Mouse (Mus musculus) R1 (cell line): ENCODE measurements around the gene Ndufa10.
"Not testable (repeated sequence)": the region's sequence is repeated elsewhere in the genome, so short reads cannot be mapped to it uniquely, and the experiment has no call there.

ENCODE experiments used
- DNase-seq: peaks from one replicate; pipeline ENCODE4 v3.0.0-alpha.2; 2018; ENCODE audit warnings: low read depth, low spot score

The Ndufa10 gene

GRCm38 (mm10) chr1:92473165-92474041 lies at the start of gene Ndufa10:
TSS of gene Ndufa10 (minus strand) at chr1:92473860.
- DNase-seq = peak; percentile 92

- peak; percentile 62 for DNase-seq
These were observed 47.7 kb upstream of the Ndufa10 start for GRCm38 (mm10) chr1:92521376-92521775.

GRCm38 (mm10) chr1:92519046-92519445 lies 45.4 kb upstream of the Ndufa10 start:
- DNase-seq = no peak

- DNase-seq = no peak
These were observed 44.9 kb upstream of the Ndufa10 start, which contains the start of gene Olfr1414 for GRCm38 (mm10) chr1:92518561-92518960. TSS of gene Olfr1414 (minus strand) at chr1:92518661.

- DNase-seq = no peak
These were observed 41.7 kb upstream of the Ndufa10 start for GRCm38 (mm10) chr1:92515390-92515789.

- not testable (repeated sequence) for DNase-seq
These were observed 38.0 kb upstream of the Ndufa10 start for GRCm38 (mm10) chr1:92511646-92512045.

- DNase-seq = no peak
These were observed 22.3 kb upstream of the Ndufa10 start, which contains the start of gene Olfr1415 for GRCm38 (mm10) chr1:92496001-92496400. TSS of gene Olfr1415 (minus strand) at chr1:92496101.

GRCm38 (mm10) chr1:92485013-92485412 lies 11.4 kb upstream of the Ndufa10 start, which contains the start of gene Olfr1416:
TSS of gene Olfr1416 (minus strand) at chr1:92485113.
- no peak for DNase-seq

- no peak for DNase-seq
These were observed 462 bp upstream of the Ndufa10 start for GRCm38 (mm10) chr1:92474066-92474578.

GRCm38 (mm10) chr1:92468891-92469290 lies 4.8 kb downstream of the Ndufa10 start:
- no peak for DNase-seq

- DNase-seq = no peak
These were observed 15.2 kb downstream of the Ndufa10 start for GRCm38 (mm10) chr1:92458416-92458815.

- DNase-seq = no peak
These were observed 15.9 kb downstream of the Ndufa10 start for GRCm38 (mm10) chr1:92457758-92458157.

- DNase-seq = peak; percentile 39
These were observed 19.8 kb downstream of the Ndufa10 start for GRCm38 (mm10) chr1:92453751-92454445.

- DNase-seq = no peak
These were observed 25.4 kb downstream of the Ndufa10 start for GRCm38 (mm10) chr1:92448293-92448692.

GRCm38 (mm10) chr1:92441453-92442063 lies 32.1 kb downstream of the Ndufa10 start:
- DNase-seq = no peak

GRCm38 (mm10) chr1:92440066-92440750 lies 33.5 kb downstream of the Ndufa10 start:
- DNase-seq = no peak

- peak; percentile 16 for DNase-seq
These were observed 35.9 kb downstream of the Ndufa10 start for GRCm38 (mm10) chr1:92437678-92438271.

GRCm38 (mm10) chr1:92436831-92437321 lies 36.8 kb downstream of the Ndufa10 start:
- DNase-seq = no peak

GRCm38 (mm10) chr1:92434986-92435385 lies 38.7 kb downstream of the Ndufa10 start:
- DNase-seq = no peak

- DNase-seq = peak; percentile 51
These were observed 40.9 kb downstream of the Ndufa10 start for GRCm38 (mm10) chr1:92432791-92433190.

- peak; percentile 94 for DNase-seq
These were observed 41.6 kb downstream of the Ndufa10 start for GRCm38 (mm10) chr1:92432098-92432497.
